Mouse (Mus musculus) midbrain, postnatal 0 days (tissue): ENCODE results near the gene Mxi1. TPM values are rescaled to one million over a fixed set of nuclear protein-coding genes. Genes with fewer than 3 reads are reported as not detected.

ENCODE experiments used
- ATAC-seq: fragments of 200-750 bp; cut with Nextera tagmentation; 2 replicates; pipeline ENCODE4 v1.8.0; 2017; ENCODE audit warnings: moderate number of reproducible peaks, mild to moderate bottlenecking, moderate TSS enrichment, moderate library complexity; ENCODE audit not compliant: low FRiP score
- DNase-seq: peaks from one replicate; pipeline ENCODE4 v3.0.0-alpha.2; 2015; ENCODE audit warnings: low spot score
- H3K27ac ChIP-seq: fragments of 300-500 bp; sonication (generic); 2 replicates; pipeline ENCODE4 v1.5.1; 2014; ENCODE audit warnings: low read depth, mild to moderate bottlenecking, low read length, mixed read lengths
- H3K27me3 ChIP-seq: fragments of 300-500 bp; sonication (generic); 2 replicates; pipeline ENCODE4 v1.6.1; 2014; ENCODE audit warnings: low read length, control low read depth, mixed read lengths; ENCODE audit not compliant: insufficient read depth
- H3K36me3 ChIP-seq: fragments of 300-500 bp; sonication (generic); 2 replicates; pipeline ENCODE4 v1.6.1; 2014; ENCODE audit warnings: low read length, control low read depth, mixed read lengths; ENCODE audit not compliant: insufficient read depth
- H3K4me1 ChIP-seq: fragments of 300-500 bp; sonication (generic); 2 replicates; pipeline ENCODE4 v1.6.1; 2014; ENCODE audit warnings: mild to moderate bottlenecking, control low read depth, antibody characterized with exemption, low read length, mixed read lengths; ENCODE audit not compliant: insufficient read depth
- H3K4me2 ChIP-seq: fragments of 300-500 bp; sonication (generic); 2 replicates; pipeline ENCODE4 v1.6.1; 2014; ENCODE audit warnings: low read depth, mild to moderate bottlenecking, low read length, mixed read lengths; ENCODE audit not compliant: poor library complexity, severe bottlenecking
- H3K4me3 ChIP-seq: fragments of 300-500 bp; sonication (generic); 2 replicates; pipeline ENCODE4 v1.5.1; 2014; ENCODE audit warnings: low read depth, mild to moderate bottlenecking, low read length, moderate library complexity
- H3K9ac ChIP-seq: fragments of 300-500 bp; sonication (generic); replicated peaks from 2 replicates; pipeline ENCODE4 v1.6.1; 2014; ENCODE audit warnings: mild to moderate bottlenecking, low read length, moderate library complexity, mixed read lengths; ENCODE audit not compliant: poor library complexity, severe bottlenecking
- H3K9me3 ChIP-seq: fragments of 300-500 bp; sonication (generic); 2 replicates; pipeline ENCODE4 v1.6.1; 2016; ENCODE audit warnings: low read length, control low read depth
- CTCF ChIP-seq: IDR thresholded peaks from 2 replicates; pipeline ENCODE4 v1.5.1; 2016; ENCODE audit warnings: antibody characterized with exemption, mild to moderate bottlenecking
- WGBS: fragments of 180-500 bp; shearing (Covaris S2); extraction: QIAGEN DNeasy Blood & Tissue Kit; methylation state at CpG from one replicate; pipeline ENCODE4 v1.1.7; 2014; 5-methylcytosine and 5-hydroxymethylcytosine counted together
- polyA plus RNA-seq: library from polyadenylated mRNA; unstranded; fragments of >200 nt; fragmentation: Nextera tagmentation; extraction: Ambion mirVana; gene quantifications from 2 replicates; pipeline ENCODE4 v1.2.1, GENCODE M21; 2015
- total RNA-seq: library from RNA; depleted of rRNA; stranded (reverse); fragments of >200 nt; gene quantifications from 2 replicates; pipeline ENCODE4 v1.2.3, GENCODE M21; 2014

The Mxi1 gene
- total and polyA plus RNA-seq, 2 experiments from 2014 or later = 37.7 to 49.2 TPM

DNA sequence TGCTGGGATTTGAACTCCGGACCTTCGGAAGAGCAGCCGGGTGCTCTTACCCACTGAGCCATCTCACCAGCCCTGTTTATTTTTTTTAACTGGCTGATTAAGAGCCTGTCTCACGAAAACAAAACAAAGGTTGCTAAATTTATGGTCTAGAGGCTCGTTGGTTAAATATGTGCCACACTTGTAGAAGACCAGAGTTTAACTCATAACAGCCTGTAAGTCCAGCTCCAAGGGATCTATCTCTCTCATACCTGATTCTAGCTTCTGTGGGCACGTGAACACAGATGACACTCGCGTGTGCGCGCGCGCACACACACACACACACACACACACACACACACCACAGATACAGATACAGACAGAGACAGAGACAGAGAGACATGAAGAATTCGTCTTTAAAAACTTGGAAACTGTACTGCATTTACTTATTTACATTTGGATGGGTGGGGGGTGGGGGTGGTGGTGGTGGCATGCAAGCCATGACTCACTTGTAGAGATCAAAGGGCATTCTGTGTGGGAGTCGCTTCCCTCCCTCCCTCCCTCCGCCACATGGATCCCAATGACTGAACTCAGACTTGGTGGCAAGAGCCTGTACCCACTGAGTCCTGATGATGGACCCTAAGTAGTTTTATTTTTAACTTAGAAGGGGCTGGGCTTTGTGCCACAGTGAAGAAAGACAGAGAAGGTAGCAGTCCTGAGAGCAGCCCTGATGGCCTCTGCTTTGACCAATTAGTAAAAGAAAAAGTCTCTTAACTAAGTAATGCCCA is 103.5 kb downstream of the Mxi1 start:
- DNase-seq (no peak), ATAC-seq (no peak)
- Histone ChIP-seq H3K9me3 (no peaks in the 10 kb centered on the region), H3K27me3 (no peaks in the 10 kb centered on the region), H3K36me3 (no peaks in the 10 kb centered on the region), H3K4me1 (no peaks in the 10 kb centered on the region; the same call in 1 of the 2 replicates), H3K27ac (no peak overlapping the region), H3K4me2 (no peak overlapping the region), H3K4me3 (no peak overlapping the region), H3K9ac (no peak overlapping the region)
- WGBS = 93% methylated on average over 15 of the region's 15 CpGs
- TF ChIP-seq CTCF = no peak

DNA sequence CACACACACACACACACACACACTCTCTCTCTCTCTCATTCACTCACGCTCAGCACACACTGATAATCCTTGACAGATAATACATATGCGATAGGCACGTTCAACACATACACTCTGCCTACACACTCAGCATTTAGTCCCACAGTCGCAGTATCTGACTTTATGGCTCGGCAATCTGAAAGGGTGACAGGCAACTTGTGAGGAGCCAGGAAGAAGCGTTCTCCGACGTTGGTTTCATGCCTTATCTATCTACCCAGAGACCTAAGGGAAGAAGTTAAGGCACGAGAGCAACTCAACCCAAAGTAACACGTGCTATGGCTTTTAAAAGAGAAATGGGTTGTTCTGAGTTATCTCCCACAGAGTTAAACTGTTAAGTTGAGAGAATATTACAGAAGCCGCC is 104.3 kb downstream of the Mxi1 start:
- TF ChIP-seq CTCF = no peak
- no peaks in the 10 kb centered on the region for H3K9me3 ChIP-seq
- H3K9ac ChIP-seq = no peak overlapping the region
- no peaks in the 10 kb centered on the region; the same call in 1 of the 2 replicates for H3K4me1 ChIP-seq
- H3K4me2 ChIP-seq = no peak overlapping the region
- WGBS = 90% methylated on average over 11 of the region's 11 CpGs
- ATAC-seq (no peak), DNase-seq (no peak)
- no peak overlapping the region for H3K4me3 ChIP-seq
- H3K27ac ChIP-seq = no peak overlapping the region
- no peaks in the 10 kb centered on the region for H3K36me3 ChIP-seq
- no peaks in the 10 kb centered on the region for H3K27me3 ChIP-seq

DNA sequence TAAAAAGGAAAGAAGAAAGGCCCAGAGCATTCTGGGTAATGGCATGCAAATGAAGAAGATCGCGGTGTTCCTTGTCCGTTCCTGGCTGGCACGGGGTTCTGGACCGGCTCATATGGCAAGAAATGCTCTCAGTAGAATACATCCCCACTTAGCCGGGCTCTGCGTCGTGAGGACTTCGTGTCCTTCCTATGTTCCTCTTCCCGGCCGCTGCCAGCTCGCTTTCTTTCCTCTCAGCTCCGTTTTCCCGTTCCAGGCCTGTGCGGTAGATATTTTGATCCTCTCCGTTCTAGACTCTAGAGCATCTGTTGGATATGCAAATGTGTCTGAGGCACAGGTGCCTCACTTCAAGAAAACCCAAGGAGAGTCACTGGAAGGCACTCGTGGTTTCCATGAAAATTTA is 104.9 kb downstream of the Mxi1 start:
- TF ChIP-seq CTCF = no peak
- no peaks in the 10 kb centered on the region for H3K36me3 ChIP-seq
- no peak for ATAC-seq
- H3K27me3 ChIP-seq = no peaks in the 10 kb centered on the region
- H3K4me2 ChIP-seq = no peak overlapping the region
- H3K4me1 ChIP-seq = no peaks in the 10 kb centered on the region; the same call in 1 of the 2 replicates
- 86% methylated on average over 17 of the region's 17 CpGs for WGBS
- H3K9me3 ChIP-seq = no peaks in the 10 kb centered on the region
- DNase-seq = no peak
- H3K9ac ChIP-seq = no peak overlapping the region
- no peak overlapping the region for H3K4me3 ChIP-seq
- H3K27ac ChIP-seq = no peak overlapping the region

DNA sequence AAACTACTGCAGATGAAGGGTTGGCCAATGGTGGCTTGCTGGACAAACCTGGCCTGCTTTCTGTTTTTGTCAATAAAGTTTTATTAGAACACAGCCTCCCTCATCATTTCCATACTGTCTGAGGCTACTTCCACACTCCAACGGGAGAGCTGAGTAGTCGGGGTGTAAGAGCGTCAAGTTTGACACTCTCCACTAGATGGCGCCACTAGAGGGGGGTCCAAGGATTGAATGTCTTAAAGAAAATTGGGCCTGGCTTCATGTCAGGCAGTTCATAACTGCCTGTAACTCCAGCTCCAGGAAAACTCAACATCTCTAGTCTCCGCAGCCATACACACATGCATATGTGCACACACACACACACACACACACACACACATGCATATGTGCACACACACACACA is 109.5 kb downstream of the Mxi1 start:
- 51% methylated on average over 5 of the region's 5 CpGs for WGBS
- H3K9ac ChIP-seq = no peak overlapping the region
- DNase-seq = peak; percentile 74
- no peak overlapping the region for H3K4me2 ChIP-seq
- no peaks in the 10 kb centered on the region for H3K4me1 ChIP-seq
- H3K36me3 ChIP-seq = no peaks in the 10 kb centered on the region
- H3K27ac ChIP-seq = no peak overlapping the region
- peak; percentile 69 for TF ChIP-seq CTCF
- 0 out of 2 replicates have a peak, but pooled peaks cover 4% of the 10 kb centered on the region for H3K27me3 ChIP-seq
- no peak for ATAC-seq
- H3K9me3 ChIP-seq = no peaks in the 10 kb centered on the region
- no peak overlapping the region for H3K4me3 ChIP-seq

DNA sequence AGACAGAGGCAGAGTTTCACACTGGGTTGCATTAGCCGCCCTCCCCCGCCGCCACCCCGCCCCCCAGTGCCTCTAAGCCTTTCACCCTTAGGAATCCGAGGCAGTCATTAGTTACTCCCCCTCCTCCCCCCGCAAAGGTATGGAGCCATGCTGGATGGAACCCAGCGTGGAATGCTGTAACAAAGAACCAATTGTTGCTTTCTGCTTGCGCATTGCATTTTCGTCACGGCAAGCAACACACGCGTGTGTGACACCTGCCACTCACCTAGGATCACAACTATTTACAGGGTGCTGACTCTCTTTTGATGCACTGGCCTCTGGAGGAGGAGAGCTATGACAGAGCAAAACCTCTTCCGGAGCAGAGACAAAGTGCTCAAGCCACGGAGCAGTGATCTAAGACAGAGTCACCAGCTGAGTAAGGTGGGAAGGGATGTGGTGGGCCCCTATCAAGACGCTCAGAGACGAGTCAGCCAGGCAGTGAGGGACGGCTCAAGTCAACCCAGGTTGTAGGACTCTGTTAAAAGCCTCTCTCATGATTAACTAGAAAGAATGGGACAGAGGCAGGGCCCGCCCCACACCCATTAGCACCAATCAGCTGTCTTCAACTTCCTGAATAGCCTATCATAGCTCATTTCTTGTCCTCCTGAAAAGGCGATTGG is 110.7 kb downstream of the Mxi1 start:
- ATAC-seq (peak; percentile 94), DNase-seq (peak; percentile 81)
- peak overlapping the region; percentile 50 for H3K9ac ChIP-seq
- TF ChIP-seq CTCF = no peak
- peak overlapping the region; percentile 41 for H3K4me3 ChIP-seq
- no peaks in the 10 kb centered on the region for H3K9me3 ChIP-seq
- peak overlapping the region; percentile 89 for H3K4me2 ChIP-seq
- no peaks in the 10 kb centered on the region for H3K36me3 ChIP-seq
- WGBS = 0% methylated on average over 19 of the region's 19 CpGs
- H3K4me1 ChIP-seq = no peaks in the 10 kb centered on the region
- 0 out of 2 replicates have a peak, but pooled peaks cover 4% of the 10 kb centered on the region for H3K27me3 ChIP-seq
- H3K27ac ChIP-seq = peak overlapping the region; percentile 32; the same call in 1 of the 2 replicates
